Mouse (Mus musculus): ENCODE results near the gene Timm50.

Gene Timm50

GRCm38 (mm10) chr7:28301616-28302433, 10.0 kb downstream of the Timm50 start, which contains the start of gene Dll3:
Gene Dll3, minus strand, starts transcription at chr7:28302238.
- no peak for TF ChIP-seq GATA4 (IDR thresholded peaks at IDR 0.05; ENCODE audit: insufficient replicate concordance, low read length)

GRCm38 (mm10) chr7:28298837-28299625, 12.8 kb downstream of the Timm50 start:
- no peak for TF ChIP-seq GATA4 (IDR thresholded peaks at IDR 0.05; ENCODE audit: insufficient replicate concordance, low read length)

GRCm38 (mm10) chr7:28294481-28294880, 17.4 kb downstream of the Timm50 start:
- TF ChIP-seq GATA4 (IDR thresholded peaks at IDR 0.05; ENCODE audit: insufficient replicate concordance, low read length) = no peak

GRCm38 (mm10) chr7:28290638-28291590, 21.0 kb downstream of the Timm50 start, which contains the start of gene Selenov:
Gene Selenov, minus strand, starts transcription at chr7:28291186.
- no peak for TF ChIP-seq GATA4 (IDR thresholded peaks at IDR 0.05; ENCODE audit: insufficient replicate concordance, low read length)

- TF ChIP-seq GATA4 (IDR thresholded peaks at IDR 0.05; ENCODE audit: insufficient replicate concordance, low read length) = no peak
Observed at GRCm38 (mm10) chr7:28290165-28290564, 21.7 kb downstream of the Timm50 start.

- no peak for TF ChIP-seq GATA4 (IDR thresholded peaks at IDR 0.05; ENCODE audit: insufficient replicate concordance, low read length)
Observed at GRCm38 (mm10) chr7:28280630-28281029, 31.2 kb downstream of the Timm50 start.

- TF ChIP-seq GATA4 (IDR thresholded peaks at IDR 0.05; ENCODE audit: insufficient replicate concordance, low read length) = no peak
Observed at GRCm38 (mm10) chr7:28278279-28278652, 33.6 kb downstream of the Timm50 start.

GRCm38 (mm10) chr7:28277615-28278278, 34.1 kb downstream of the Timm50 start, which contains the start of gene Eid2b:
Gene Eid2b, plus strand, starts transcription at chr7:28277739.
- no peak for TF ChIP-seq GATA4 (IDR thresholded peaks at IDR 0.05; ENCODE audit: insufficient replicate concordance, low read length)

- TF ChIP-seq GATA4 (IDR thresholded peaks at IDR 0.05; ENCODE audit: insufficient replicate concordance, low read length) = no peak
Observed at GRCm38 (mm10) chr7:28277237-28277614, 34.6 kb downstream of the Timm50 start.

- no peak for TF ChIP-seq GATA4 (IDR thresholded peaks at IDR 0.05; ENCODE audit: insufficient replicate concordance, low read length)
Observed at GRCm38 (mm10) chr7:28271761-28272160, 40.1 kb downstream of the Timm50 start.

GRCm38 (mm10) chr7:28269355-28269754, 42.5 kb downstream of the Timm50 start:
- TF ChIP-seq GATA4 (IDR thresholded peaks at IDR 0.05; ENCODE audit: insufficient replicate concordance, low read length) = no peak

GRCm38 (mm10) chr7:28268576-28268975, 43.3 kb downstream of the Timm50 start:
- no peak for TF ChIP-seq GATA4 (IDR thresholded peaks at IDR 0.05; ENCODE audit: insufficient replicate concordance, low read length)

- no peak for TF ChIP-seq GATA4 (IDR thresholded peaks at IDR 0.05; ENCODE audit: insufficient replicate concordance, low read length)
Observed at GRCm38 (mm10) chr7:28268042-28268531, 43.8 kb downstream of the Timm50 start.
